Mouse (Mus musculus) intestine, postnatal 0 days (tissue): ENCODE results near the gene Tshz2. TPM values are rescaled to one million over a fixed set of nuclear protein-coding genes. Genes with fewer than 3 reads are reported as not detected.

ENCODE experiments used
- ATAC-seq: fragments of 200-750 bp; cut with Nextera tagmentation; 2 replicates; pipeline ENCODE4 v1.8.0; 2017; ENCODE audit warnings: mild to moderate bottlenecking, moderate TSS enrichment, moderate library complexity
- H3K27ac ChIP-seq: fragments of 300-500 bp; sonication (generic); 2 replicates; pipeline ENCODE4 v1.5.1; 2014; ENCODE audit warnings: mild to moderate bottlenecking, low read depth, low read length, moderate library complexity
- H3K27me3 ChIP-seq: fragments of 300-500 bp; sonication (generic); replicated peaks from 2 replicates; pipeline ENCODE4 v1.6.1; 2014; ENCODE audit warnings: low read length, mixed read lengths; ENCODE audit not compliant: control insufficient read depth, insufficient read depth
- H3K36me3 ChIP-seq: fragments of 300-500 bp; sonication (generic); 2 replicates; pipeline ENCODE4 v1.6.1; 2014; ENCODE audit warnings: mild to moderate bottlenecking, moderate library complexity; ENCODE audit not compliant: control insufficient read depth, insufficient read depth
- H3K4me1 ChIP-seq: fragments of 300-500 bp; sonication (generic); replicated peaks from 2 replicates; pipeline ENCODE4 v1.6.1; 2014; ENCODE audit warnings: antibody characterized with exemption, low read length, mixed read lengths; ENCODE audit not compliant: control insufficient read depth, insufficient read depth
- H3K4me2 ChIP-seq: fragments of 300-500 bp; sonication (generic); replicated peaks from 2 replicates; pipeline ENCODE4 v1.6.1; 2014; ENCODE audit warnings: low read depth, mild to moderate bottlenecking, moderate library complexity
- H3K4me3 ChIP-seq: fragments of 300-500 bp; sonication (generic); 2 replicates; pipeline ENCODE4 v1.5.1; 2014; ENCODE audit warnings: low read depth, low read length
- H3K9ac ChIP-seq: fragments of 300-500 bp; sonication (generic); 2 replicates; pipeline ENCODE4 v1.6.1; 2014; ENCODE audit warnings: mild to moderate bottlenecking, low read depth, low read length
- H3K9me3 ChIP-seq: fragments of 300-500 bp; sonication (generic); 2 replicates; pipeline ENCODE4 v1.6.1; 2016; ENCODE audit warnings: mixed run types; ENCODE audit not compliant: control insufficient read depth
- CTCF ChIP-seq: sonication (generic); IDR thresholded peaks from 2 replicates; pipeline ENCODE4 v1.5.1; 2016; ENCODE audit warnings: low read depth, mild to moderate bottlenecking, control low read depth, antibody characterized with exemption, moderate library complexity
- WGBS: fragments of 180-500 bp; shearing (Covaris S2); extraction: QIAGEN DNeasy Blood & Tissue Kit; methylation state at CpG from one replicate; pipeline ENCODE4 v1.1.7; 2014; 5-methylcytosine and 5-hydroxymethylcytosine counted together
- polyA plus RNA-seq: library from polyadenylated mRNA; unstranded; fragments of >200 nt; fragmentation: Nextera tagmentation; extraction: Ambion mirVana; gene quantifications from 2 replicates; pipeline ENCODE4 v1.2.1, GENCODE M21; 2015

Tshz2 gene
- polyA plus RNA-seq, 1 experiment from 2014 or later, result 6.3 TPM

- H3K4me3 ChIP-seq, result no peak overlapping the region
- H3K4me1 ChIP-seq, result no peaks in the 10 kb centered on the region
- ATAC-seq, result peak; percentile 48
- peak; percentile 95 for TF ChIP-seq CTCF
- WGBS, result 39% methylated on average over 9 of the region's 9 CpGs
- H3K9me3 ChIP-seq, result no peaks in the 10 kb centered on the region
- no peaks in the 10 kb centered on the region for H3K36me3 ChIP-seq
- H3K27me3 ChIP-seq, result no peaks in the 10 kb centered on the region
- 0 out of 2 replicates have a peak overlapping the region, but pooled peaks have one; percentile 4 for H3K4me2 ChIP-seq
- H3K27ac ChIP-seq, result no peak overlapping the region
- no peak overlapping the region for H3K9ac ChIP-seq
Observed at GRCm38 (mm10) chr2:170055413-170055812, 422.6 kb downstream of the Tshz2 start.

GRCm38 (mm10) chr2:170058774-170059173, 426.0 kb downstream of the Tshz2 start:
- H3K9me3 ChIP-seq, result no peaks in the 10 kb centered on the region
- WGBS, result 71% methylated on average over 14 of the region's 14 CpGs
- ATAC-seq, result no peak
- no peak overlapping the region for H3K9ac ChIP-seq
- no peak overlapping the region for H3K4me2 ChIP-seq
- H3K36me3 ChIP-seq, result no peaks in the 10 kb centered on the region
- no peak overlapping the region for H3K4me3 ChIP-seq
- H3K4me1 ChIP-seq, result peaks cover 6% of the 10 kb centered on the region; the same call in 1 of the 2 replicates
- no peak overlapping the region; the same call in 1 of the 2 replicates for H3K27ac ChIP-seq
- H3K27me3 ChIP-seq, result no peaks in the 10 kb centered on the region
- TF ChIP-seq CTCF, result no peak

- Histone ChIP-seq H3K9ac (no peak overlapping the region), H3K4me3 (no peak overlapping the region), H3K27ac (no peak overlapping the region), H3K27me3 (no peaks in the 10 kb centered on the region), H3K4me2 (no peak overlapping the region), H3K9me3 (no peaks in the 10 kb centered on the region), H3K36me3 (no peaks in the 10 kb centered on the region), H3K4me1 (peaks cover 6% of the 10 kb centered on the region; the same call in 1 of the 2 replicates)
- 66% methylated on average over 4 of the region's 4 CpGs for WGBS
- TF ChIP-seq CTCF, result peak; percentile 77
- ATAC-seq, result no peak
Observed at GRCm38 (mm10) chr2:170060066-170060465, 427.3 kb downstream of the Tshz2 start.

GRCm38 (mm10) chr2:170062378-170062777, 429.6 kb downstream of the Tshz2 start:
- ATAC-seq, result peak; percentile 58; the same call in 1 of the 2 replicates
- H3K9ac ChIP-seq, result no peak overlapping the region
- WGBS, result 67% methylated on average over 3 of the region's 3 CpGs

GRCm38 (mm10) chr2:170069976-170070375, 437.2 kb downstream of the Tshz2 start:
- no peaks in the 10 kb centered on the region for H3K36me3 ChIP-seq
- no peak for ATAC-seq
- H3K9ac ChIP-seq, result no peak overlapping the region
- H3K27ac ChIP-seq, result no peak overlapping the region
- no peak for TF ChIP-seq CTCF
- H3K27me3 ChIP-seq, result no peaks in the 10 kb centered on the region
- H3K4me2 ChIP-seq, result no peak overlapping the region
- 75% methylated on average over 5 of the region's 5 CpGs for WGBS
- H3K4me3 ChIP-seq, result no peak overlapping the region
- H3K4me1 ChIP-seq, result no peaks in the 10 kb centered on the region; the same call in 1 of the 2 replicates
- 0 out of 2 replicates have a peak, but pooled peaks cover 3% of the 10 kb centered on the region for H3K9me3 ChIP-seq

More at GRCm38 (mm10) chr2:170062378-170062777, 429.6 kb downstream of the Tshz2 start:
- Histone ChIP-seq H3K4me1 (peaks cover 6% of the 10 kb centered on the region; the same call in 1 of the 2 replicates), H3K36me3 (no peaks in the 10 kb centered on the region), H3K27ac (no peak overlapping the region), H3K27me3 (no peaks in the 10 kb centered on the region), H3K9me3 (no peaks in the 10 kb centered on the region), H3K4me3 (no peak overlapping the region), H3K4me2 (no peak overlapping the region)
- no peak for TF ChIP-seq CTCF

- Histone ChIP-seq H3K27ac (no peak overlapping the region), H3K9me3 (0 out of 2 replicates have a peak, but pooled peaks cover 3% of the 10 kb centered on the region), H3K4me2 (peak overlapping the region; percentile 40), H3K4me3 (no peak overlapping the region), H3K27me3 (no peaks in the 10 kb centered on the region), H3K36me3 (no peaks in the 10 kb centered on the region), H3K4me1 (no peaks in the 10 kb centered on the region; the same call in 1 of the 2 replicates), H3K9ac (no peak overlapping the region)
- WGBS, result 36% methylated on average over 15 of the region's 15 CpGs
- TF ChIP-seq CTCF, result no peak
- 0 out of 2 replicates have a peak, but pooled peaks have one; percentile 28 for ATAC-seq
Observed at GRCm38 (mm10) chr2:170070641-170071241, 437.9 kb downstream of the Tshz2 start.
